Comparison of ENCODE assay signal across 8 mouse cellular contexts in genomic region chr7:16781816-16782554, GRCm38 (mm10). TPM values are rescaled to one million over a fixed set of nuclear protein-coding genes. Genes with fewer than 3 reads are reported as not detected.
A peak's percentile ranks its signal among the peaks of the same experiment; 100 is the strongest.
DNase-seq lines count a peak whose midpoint lies in the region; ATAC-seq and TF ChIP-seq lines count a peak whose summit lies in the region.

No protein-coding gene starts in this region.

- no peaks in the 10 kb centered on the region for H3K9me3 ChIP-seq in heart, embryonic 10.5 days
- H3K9me3 ChIP-seq in kidney, postnatal 0 days (replicated peaks; ENCODE audit: low read length), result no peaks in the 10 kb centered on the region

- H3K4me3 ChIP-seq in left cerebral cortex, adult 2 months, result peak overlapping the region; percentile 46
- peak overlapping the region; percentile 93 for H3K4me3 ChIP-seq in bone marrow, adult 2 months (replicated peaks; ENCODE audit: control insufficient read depth, low read depth, low read length)
- peak overlapping the region; percentile 82 for H3K4me3 ChIP-seq in heart, embryonic 10.5 days
- peak overlapping the region; percentile 66 for H3K4me3 ChIP-seq in kidney, postnatal 0 days (replicated peaks; ENCODE audit: low read depth, low read length)
- H3K4me3 ChIP-seq in macrophage (ENCODE audit: inconsistent target), result peak overlapping the region; percentile 72

- peak; percentile 32; the same call in 1 of the 2 replicates for TF ChIP-seq POLR2A in bone marrow, adult 2 months (IDR thresholded peaks at IDR 0.05; ENCODE audit: borderline replicate concordance, control insufficient read depth, low read depth, low read length)

- H3K9ac ChIP-seq in kidney, postnatal 0 days (ENCODE audit: low read depth, low read length), result peak overlapping the region; percentile 77

- H3K27me3 ChIP-seq in heart, embryonic 10.5 days (ENCODE audit: insufficient read depth, poor library complexity, severe bottlenecking), result no peaks in the 10 kb centered on the region
- H3K27me3 ChIP-seq in kidney, postnatal 0 days (ENCODE audit: insufficient read depth, low read length), result no peaks in the 10 kb centered on the region

- H3K79me2 ChIP-seq in macrophage (ENCODE audit: inconsistent target), result peaks cover 28% of the 10 kb centered on the region

- under 1% methylated on average over 60 of the region's 60 CpGs for WGBS in bone marrow, adult 2 months
- WGBS in heart, embryonic 10.5 days, result under 1% methylated on average over 60 of the region's 60 CpGs
- whole genome bisulfite sequencing in kidney, postnatal 0 days, result under 1% methylated on average over 60 of the region's 60 CpGs
- WGBS in macrophage (ENCODE audit: missing documents), result under 1% methylated on average over 60 of the region's 60 CpGs

- DNase-seq in left cerebral cortex, adult 2 months (ENCODE audit: extremely low spot score in 1 of 2, low spot score in 2 of 2), result peak in 1 of 2 experiments; percentile 16
- no peak for DNase-seq in left cerebral cortex, adult 11 months (ENCODE audit: low spot score)
- DNase-seq in heart, embryonic 10.5 days (ENCODE audit: low spot score), result no peak
- DNase-seq in kidney, postnatal 0 days (ENCODE audit: low spot score), result peak; percentile 33
- peak; percentile 65 to 66 for DNase-seq in spleen, postnatal 10 days (ENCODE audit: low spot score in 2 of 2)
- DNase-seq in cerebellum, adult 9-10 months, result no peak

- H3K27ac ChIP-seq in left cerebral cortex, adult 2 months, result no peak overlapping the region
- H3K27ac ChIP-seq in bone marrow, adult 2 months (ENCODE audit: control insufficient read depth, insufficient read depth, low read depth, low read length, poor library complexity), result peak overlapping the region; percentile 84
- H3K27ac ChIP-seq in heart, embryonic 10.5 days, result peak overlapping the region; percentile 90
- H3K27ac ChIP-seq in kidney, postnatal 0 days, result peak overlapping the region; percentile 62
- H3K27ac ChIP-seq in macrophage, result peak overlapping the region; percentile 59

- intact Hi-C loops in left cerebral cortex, adult 2 months (cut with DNase I), result no loop called here

- H3K4me1 ChIP-seq in bone marrow, adult 2 months (ENCODE audit: control insufficient read depth, insufficient read depth, low read length), result peaks cover 6% of the 10 kb centered on the region; the same call in 1 of the 2 replicates
- peaks cover 43% of the 10 kb centered on the region for H3K4me1 ChIP-seq in heart, embryonic 10.5 days
- H3K4me1 ChIP-seq in kidney, postnatal 0 days (replicated peaks; ENCODE audit: insufficient read depth, low read length), result peaks cover 21% of the 10 kb centered on the region

- TF ChIP-seq CTCF in left cerebral cortex, adult 2 months (IDR thresholded peaks at IDR 0.05), result no peak
- TF ChIP-seq CTCF in bone marrow, adult 2 months (IDR thresholded peaks at IDR 0.05; ENCODE audit: control insufficient read depth, insufficient read depth, low read length), result no peak; the same call in 1 of the 2 replicates
- no peak for TF ChIP-seq CTCF in kidney, postnatal 0 days (IDR thresholded peaks at IDR 0.05; ENCODE audit: low read depth)

- H3K36me3 ChIP-seq in heart, embryonic 10.5 days, result peaks cover 10% of the 10 kb centered on the region; the same call in 1 of the 2 replicates
- H3K36me3 ChIP-seq in kidney, postnatal 0 days (ENCODE audit: insufficient read depth, low read length), result no peaks in the 10 kb centered on the region
- no peaks in the 10 kb centered on the region for H3K36me3 ChIP-seq in macrophage (ENCODE audit: inconsistent target)

- peak overlapping the region; percentile 99 for H3K4me2 ChIP-seq in kidney, postnatal 0 days (ENCODE audit: low read length)

- ATAC-seq in kidney, postnatal 0 days (replicated peaks; ENCODE audit: low FRiP score, low read depth), result no peak

RNA-seq across cellular contexts. Expression of gene Slc1a5, which starts 0.8 kb away (rescaled TPM):
- 1 to 10 TPM; 3.2 to 6.2 TPM for total RNA-seq in left cerebral cortex, adult 2 months (2021)
- polyA plus RNA-seq in bone marrow, adult 2 months (2011; ENCODE audit: insufficient read depth, insufficient read length, low replicate concordance, missing spikeins), result 186 and 343 TPM in 2 replicates
- 47.0 TPM in 2 replicates for polyA plus RNA-seq in heart, embryonic 10.5 days (2016; fragmentation: Nextera tagmentation; extraction: Ambion mirVana)
- polyA plus RNA-seq in kidney, postnatal 0 days (2015; fragmentation: Nextera tagmentation; extraction: Ambion mirVana), result 49.0 and 55.8 TPM in 2 replicates
- total RNA-seq in macrophage (2018; cell fraction: chromatin; rRNA removed), result 10 to 100 TPM; 10.7 to 39.0 (median 19.8) TPM
- 10 to 100 TPM in 4 of 26 experiments, 1 to 10 TPM in 22; 3.3 to 11.9 (median 7.5) TPM for total RNA-seq in macrophage (2018; cell fraction: cytosol; rRNA removed)
- 10 to 100 TPM; 11.1 to 88.3 (median 26.6) TPM for total RNA-seq in macrophage (2018; cell fraction: nucleus; rRNA removed)
- 4.0 to 23.3 TPM (median 15.1 TPM) in 3 replicates for polyA plus RNA-seq in macrophage (2018)

RNA-seq across cellular contexts. Expression of gene Strn4, which starts 33.7 kb away (rescaled TPM):
- 100 to 1,000 TPM; 287 to 321 TPM for total RNA-seq in left cerebral cortex, adult 2 months (2021)
- 41.2 and 92.7 TPM in 2 replicates for polyA plus RNA-seq in bone marrow, adult 2 months (2011; ENCODE audit: insufficient read depth, insufficient read length, low replicate concordance, missing spikeins)
- polyA plus RNA-seq in heart, embryonic 10.5 days (2016; fragmentation: Nextera tagmentation; extraction: Ambion mirVana), result 101 and 107 TPM in 2 replicates
- 65.4 and 71.2 TPM in 2 replicates for polyA plus RNA-seq in kidney, postnatal 0 days (2015; fragmentation: Nextera tagmentation; extraction: Ambion mirVana)
- 100 to 1,000 TPM in 24 of 26 experiments, 10 to 100 TPM in 2; 81.7 to 358 (median 193) TPM for total RNA-seq in macrophage (2018; cell fraction: chromatin; rRNA removed)
- total RNA-seq in macrophage (2018; cell fraction: cytosol; rRNA removed), result 10 to 100 TPM; 30.5 to 51.8 (median 41.1) TPM
- total RNA-seq in macrophage (2018; cell fraction: nucleus; rRNA removed), result 100 to 1,000 TPM in 11 of 26 experiments, 10 to 100 TPM in 15; 51.2 to 188 (median 95.8) TPM
- polyA plus RNA-seq in macrophage (2018), result 26.7 to 43.9 TPM (median 39.6 TPM) in 3 replicates

RNA-seq across cellular contexts. Expression of gene Fkrp, which starts 34.5 kb away (rescaled TPM):
- total RNA-seq in left cerebral cortex, adult 2 months (2021), result 10 to 100 TPM; 51.0 to 52.2 TPM
- polyA plus RNA-seq in bone marrow, adult 2 months (2011; ENCODE audit: insufficient read depth, insufficient read length, low replicate concordance, missing spikeins), result 4.7 and 7.2 TPM in 2 replicates
- 29.5 and 36.7 TPM in 2 replicates for polyA plus RNA-seq in heart, embryonic 10.5 days (2016; fragmentation: Nextera tagmentation; extraction: Ambion mirVana)
- polyA plus RNA-seq in kidney, postnatal 0 days (2015; fragmentation: Nextera tagmentation; extraction: Ambion mirVana), result 31.0 and 32.0 TPM in 2 replicates
- 10 to 100 TPM in 24 of 26 experiments, 1 to 10 TPM in 2; 6.6 to 22.3 (median 15.6) TPM for total RNA-seq in macrophage (2018; cell fraction: chromatin; rRNA removed)
- 10 to 100 TPM; 13.5 to 30.2 (median 19.0) TPM for total RNA-seq in macrophage (2018; cell fraction: cytosol; rRNA removed)
- total RNA-seq in macrophage (2018; cell fraction: nucleus; rRNA removed), result 10 to 100 TPM; 18.6 to 38.5 (median 25.3) TPM
- 17.4 to 25.4 TPM (median 20.5 TPM) in 3 replicates for polyA plus RNA-seq in macrophage (2018)

RNA-seq across cellular contexts. Expression of gene Ap2s1, which starts 43.8 kb away (rescaled TPM):
- 100 to 1,000 TPM; 248 to 254 TPM for total RNA-seq in left cerebral cortex, adult 2 months (2021)
- polyA plus RNA-seq in bone marrow, adult 2 months (2011; ENCODE audit: insufficient read depth, insufficient read length, low replicate concordance, missing spikeins), result 173 and 200 TPM in 2 replicates
- polyA plus RNA-seq in heart, embryonic 10.5 days (2016; fragmentation: Nextera tagmentation; extraction: Ambion mirVana), result 243 and 270 TPM in 2 replicates
- 262 and 263 TPM in 2 replicates for polyA plus RNA-seq in kidney, postnatal 0 days (2015; fragmentation: Nextera tagmentation; extraction: Ambion mirVana)
- total RNA-seq in macrophage (2018; cell fraction: chromatin; rRNA removed), result 10 to 100 TPM; 12.2 to 62.3 (median 35.4) TPM
- 100 to 1,000 TPM; 319 to 543 (median 416) TPM for total RNA-seq in macrophage (2018; cell fraction: cytosol; rRNA removed)
- total RNA-seq in macrophage (2018; cell fraction: nucleus; rRNA removed), result 100 to 1,000 TPM in 13 of 26 experiments, 10 to 100 TPM in 13; 51.2 to 167 (median 99.3) TPM
- 207 to 606 TPM (median 518 TPM) in 3 replicates for polyA plus RNA-seq in macrophage (2018)

Comparison
In these comparisons a context has a peak if more than half of its experiments do, and no peak if none do; other contexts are left out.
1. DNase-seq: peak in kidney, postnatal 0 days (single experiment) and spleen, postnatal 10 days (2 of 2); none in left cerebral cortex, adult 11 months (single experiment), heart, embryonic 10.5 days (single experiment) and cerebellum, adult 9-10 months (single experiment).
2. Peak in every context shown above with its lines, with median percentiles within 50 percentile points of each other: H3K4me3 ChIP-seq.